Mouse (Mus musculus): Measurements from ENCODE around the gene Txndc8.

The Txndc8 gene

DNA sequence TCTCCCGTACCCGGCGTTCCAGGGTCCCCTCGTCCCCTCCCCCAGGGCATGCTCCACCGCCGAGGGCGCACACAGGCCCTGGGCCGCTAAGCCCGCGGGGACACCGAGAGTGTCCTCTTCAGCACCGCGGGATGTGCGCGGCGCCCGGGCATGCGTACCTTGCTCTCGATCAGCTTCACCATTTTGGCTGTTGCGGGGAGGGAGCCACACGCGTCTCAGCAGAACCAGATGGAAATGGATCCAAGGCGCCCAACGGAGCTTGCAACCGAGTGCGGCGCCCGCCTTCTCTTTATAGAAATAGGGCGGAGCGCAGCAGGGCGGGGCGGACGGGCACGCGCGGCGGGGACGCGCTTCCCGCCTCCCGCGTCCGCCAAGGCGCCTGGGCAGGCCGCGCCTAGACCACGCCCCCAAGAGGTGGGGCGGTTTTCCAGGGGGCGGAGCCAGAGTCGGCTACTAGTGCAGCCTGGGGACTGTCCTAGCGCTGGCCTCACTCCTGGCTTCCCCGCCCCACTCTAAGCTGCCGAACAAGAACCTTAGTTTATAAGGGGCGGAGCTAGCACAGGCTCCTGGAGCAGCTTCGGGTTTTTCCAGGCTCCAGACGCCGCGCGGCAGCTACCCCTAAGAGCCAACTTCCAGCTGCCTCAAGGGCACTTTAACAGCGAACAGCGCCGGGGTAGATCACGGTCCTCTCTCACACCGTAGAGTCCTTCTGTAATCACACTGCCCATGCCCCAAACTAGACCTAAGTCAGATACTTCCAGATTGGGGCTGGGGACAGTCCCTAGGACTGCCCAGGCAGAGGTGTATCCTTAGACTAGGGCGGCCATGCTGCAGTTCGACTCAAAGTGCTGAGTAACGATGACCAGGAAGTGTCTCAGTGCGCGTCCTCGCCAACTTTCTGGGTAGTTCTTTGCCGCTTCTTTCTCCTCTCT lies 52.6 kb downstream of the Txndc8 start, which contains the start of gene Txn1:
Gene Txn1 (minus strand): TSS at position 383 of the 932 bp plus-strand sequence.
- peak; percentile 99 for DNase-seq (ENCODE audit: low read depth, low spot score)

DNA sequence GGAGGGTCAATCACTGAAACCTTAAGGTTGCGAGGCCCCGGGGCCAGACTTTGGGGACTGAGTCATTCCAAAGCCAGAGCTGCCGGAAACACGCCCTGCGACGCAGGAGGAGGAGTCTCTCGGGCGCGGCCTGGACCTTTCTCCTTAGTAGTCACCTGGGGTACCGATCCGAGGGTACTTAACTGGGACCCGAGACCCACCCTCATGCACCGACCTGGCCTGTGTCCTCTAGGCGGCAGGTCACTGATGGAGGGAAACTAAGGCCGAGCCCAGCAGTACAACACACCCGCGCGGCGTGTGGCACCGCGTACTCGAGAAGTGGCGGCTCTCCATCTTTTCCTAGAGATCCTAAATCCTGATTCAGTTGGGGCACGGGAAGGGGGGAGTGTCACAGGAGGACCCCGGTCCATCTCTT lies 53.4 kb downstream of the Txndc8 start:
- peak; percentile 81 for DNase-seq (ENCODE audit: low read depth, low spot score)

DNA sequence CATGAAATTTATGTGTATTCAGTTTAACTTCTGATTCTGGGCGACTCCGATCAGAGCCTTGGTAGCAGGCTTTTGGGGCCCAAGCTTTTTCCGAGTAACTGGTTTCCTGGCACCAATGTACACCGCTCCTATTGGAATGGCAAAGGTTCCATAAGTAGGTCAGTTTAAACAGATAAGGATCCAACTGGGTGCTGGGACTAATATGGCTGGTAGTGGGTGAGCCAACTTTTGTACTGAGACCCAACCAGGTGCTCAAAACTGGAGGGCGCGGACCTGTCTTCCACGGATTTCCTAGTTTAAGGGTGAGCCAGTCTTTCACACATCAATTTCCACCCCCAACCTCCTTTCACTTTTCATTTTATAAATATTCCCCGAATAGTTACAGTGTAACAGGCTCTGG lies 53.9 kb downstream of the Txndc8 start:
- DNase-seq (ENCODE audit: low read depth, low spot score) = no peak

DNA sequence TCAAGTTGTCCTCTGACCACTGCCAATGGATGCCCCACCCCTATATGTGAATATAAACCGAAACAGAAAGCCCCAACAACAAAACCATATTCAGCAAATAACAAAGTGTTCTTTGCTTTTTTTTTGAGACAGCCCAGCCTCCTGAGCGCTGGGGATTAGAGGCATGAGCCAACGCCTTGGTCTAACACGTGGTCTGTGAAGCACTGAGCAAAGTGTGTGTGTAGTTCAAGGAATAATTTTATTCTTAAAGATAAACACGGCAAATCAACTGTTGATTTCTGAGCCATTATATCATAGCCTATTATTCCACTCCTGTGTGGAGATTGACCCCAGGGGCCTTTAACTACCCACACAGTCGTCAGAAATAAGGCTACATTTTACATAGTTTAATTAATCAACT lies 54.3 kb downstream of the Txndc8 start:
- DNase-seq (ENCODE audit: low read depth, low spot score) = no peak

DNA sequence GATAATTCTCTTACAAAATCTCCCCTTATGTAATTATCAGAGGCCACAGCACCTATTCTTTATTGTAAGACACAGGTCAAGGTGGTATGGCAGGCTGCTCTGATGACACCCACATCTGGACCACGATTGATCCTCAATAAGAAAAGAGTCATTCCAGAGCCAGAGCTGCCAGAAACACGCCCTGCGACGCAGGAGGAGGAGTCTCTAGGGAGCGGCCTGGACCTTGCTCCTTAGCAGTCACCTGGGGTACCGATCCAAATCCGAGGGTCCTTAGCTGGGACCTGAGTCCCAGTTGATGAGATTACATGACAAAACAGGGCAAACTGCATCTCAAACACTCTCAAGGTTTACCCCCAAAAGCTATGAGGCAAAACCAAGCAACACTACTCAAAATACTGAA lies 55.1 kb downstream of the Txndc8 start:
- DNase-seq (ENCODE audit: low read depth, low spot score) = no peak

DNA sequence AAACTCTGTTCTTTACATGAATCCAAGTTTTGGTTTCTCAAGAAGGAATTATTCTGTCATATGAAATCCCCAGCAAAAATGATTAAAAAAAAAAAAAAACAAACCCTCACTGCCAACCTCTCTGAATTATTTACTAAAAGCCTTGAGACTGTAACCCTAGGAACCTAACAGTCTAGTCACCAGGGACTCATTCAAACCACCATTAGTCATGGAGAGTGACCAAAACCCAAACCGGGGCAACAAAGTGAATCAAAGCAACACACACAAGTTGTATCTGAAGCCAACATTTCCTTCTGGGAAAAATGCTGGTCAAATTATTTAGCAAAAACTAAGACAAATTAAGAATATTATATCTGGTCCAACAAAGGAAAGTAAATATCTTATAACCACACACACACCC lies 56.0 kb downstream of the Txndc8 start:
- peak; percentile 71 for DNase-seq (ENCODE audit: low read depth, low spot score)

DNA sequence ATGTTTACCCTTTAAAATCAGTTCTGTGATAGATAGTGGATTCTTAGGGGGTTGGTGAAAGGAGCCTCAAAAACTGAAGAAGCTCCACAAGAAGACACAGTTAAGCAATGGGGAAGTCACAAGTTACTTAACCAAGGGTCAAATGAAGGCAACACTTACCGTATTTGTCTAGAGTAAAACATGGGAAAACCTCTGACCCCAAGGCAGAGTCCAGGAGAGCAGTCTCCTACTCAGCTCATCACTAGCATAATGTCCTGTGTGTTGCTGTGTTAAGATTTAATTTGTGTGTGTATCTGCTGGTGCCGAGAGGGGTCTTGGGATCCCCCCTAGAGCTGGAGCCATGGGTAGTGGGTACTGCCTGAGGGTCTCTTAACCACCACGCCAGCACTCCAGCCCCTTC lies 56.5 kb downstream of the Txndc8 start:
- no peak for DNase-seq (ENCODE audit: low read depth, low spot score)

DNA sequence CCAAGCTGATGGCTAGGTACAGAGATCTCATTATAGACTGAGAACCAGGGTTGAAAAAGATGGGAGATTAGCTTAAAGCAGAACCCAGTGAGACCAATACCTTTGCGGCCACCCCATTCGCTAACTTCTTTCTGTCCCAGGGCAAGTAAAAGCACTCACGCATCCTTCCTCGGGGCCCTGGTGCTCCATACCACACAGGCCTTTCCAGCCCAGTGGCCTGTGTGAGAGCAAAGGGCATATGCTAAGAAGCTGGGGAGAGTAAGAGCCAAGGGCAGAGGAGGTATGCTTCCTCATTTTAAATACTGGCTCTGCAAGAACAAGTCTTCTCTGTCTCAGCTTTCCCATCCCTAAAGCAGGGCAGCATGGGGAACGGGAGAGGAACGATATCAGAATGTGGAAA lies 59.1 kb downstream of the Txndc8 start:
- DNase-seq (ENCODE audit: low read depth, low spot score) = no peak

DNA sequence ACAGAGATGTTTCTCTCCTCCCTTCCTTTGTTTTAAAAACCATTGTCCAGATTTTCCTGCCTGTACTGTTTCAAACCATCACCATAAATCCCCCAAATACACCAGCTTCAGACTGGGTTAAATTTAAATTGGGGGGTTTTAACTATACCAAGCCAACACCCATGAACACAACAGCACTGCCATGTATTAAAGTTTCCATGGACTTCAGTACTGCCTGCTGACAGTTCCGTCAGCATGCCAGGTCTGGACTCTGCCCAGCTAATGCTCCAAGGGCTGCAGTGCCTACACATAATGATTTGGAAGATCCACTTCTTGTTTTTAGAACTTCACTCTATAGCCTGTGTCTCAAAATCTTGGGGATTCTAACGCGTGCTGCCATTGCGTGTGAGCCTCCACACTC lies 61.4 kb downstream of the Txndc8 start:
- no peak for DNase-seq (ENCODE audit: low read depth, low spot score)

DNA sequence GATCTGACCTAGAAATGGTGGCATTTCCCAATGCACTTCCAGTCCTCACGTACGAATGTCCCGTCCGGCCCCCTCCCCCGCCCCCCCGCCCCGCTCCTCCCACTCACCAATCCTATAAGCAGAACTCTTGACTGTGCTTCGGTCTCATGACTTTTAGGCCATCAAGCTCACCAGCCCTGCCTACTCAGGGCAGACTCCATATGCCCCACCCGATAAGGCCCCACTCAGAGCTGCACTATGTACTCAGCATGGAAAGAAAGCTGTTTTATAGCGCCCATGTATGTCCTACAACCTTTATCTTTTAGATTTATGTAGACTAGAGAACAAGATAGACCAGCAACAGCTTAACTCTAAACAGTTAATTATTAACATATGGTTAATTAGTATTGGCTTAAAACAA lies 61.9 kb downstream of the Txndc8 start:
- DNase-seq (ENCODE audit: low read depth, low spot score) = no peak

DNA sequence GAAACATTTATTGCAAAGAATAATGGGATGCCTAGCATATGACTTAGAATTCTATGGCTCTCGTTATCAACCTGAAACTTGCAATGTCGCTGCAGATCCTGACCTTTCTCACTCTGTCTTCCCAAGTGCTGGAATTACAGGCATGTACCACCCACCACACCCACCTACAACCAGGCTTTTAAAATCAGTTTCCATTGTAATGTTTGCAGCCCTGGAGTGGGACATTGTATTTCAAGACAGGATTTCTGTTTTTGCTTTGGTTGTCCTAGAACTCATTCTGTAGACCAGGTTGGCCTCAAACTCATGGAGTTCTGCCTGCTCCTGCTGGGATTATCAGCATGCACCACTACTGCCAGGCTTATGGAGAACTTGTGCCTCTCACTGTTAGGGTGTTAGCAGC lies 66.0 kb downstream of the Txndc8 start:
- no peak for DNase-seq (ENCODE audit: low read depth, low spot score)

DNA sequence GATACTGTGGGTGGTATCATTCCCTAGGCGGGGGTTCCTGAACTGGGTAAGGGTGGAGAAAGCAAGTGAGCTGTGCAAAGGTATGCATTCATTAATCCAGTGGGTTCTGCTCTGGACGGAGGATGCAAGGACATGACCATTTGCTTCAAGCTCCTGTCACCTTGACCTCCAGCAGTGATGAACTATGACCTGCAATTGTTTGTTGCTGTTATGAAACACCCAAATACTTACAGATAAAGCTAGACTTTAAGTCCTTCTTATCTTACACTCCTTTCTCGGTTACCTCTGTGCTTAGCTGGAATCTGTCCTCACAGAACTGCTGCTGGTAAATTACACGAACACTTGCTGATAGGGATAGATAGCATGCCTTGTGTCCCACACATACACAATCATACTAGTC lies 68.3 kb downstream of the Txndc8 start:
- DNase-seq (ENCODE audit: low read depth, low spot score) = no peak

DNA sequence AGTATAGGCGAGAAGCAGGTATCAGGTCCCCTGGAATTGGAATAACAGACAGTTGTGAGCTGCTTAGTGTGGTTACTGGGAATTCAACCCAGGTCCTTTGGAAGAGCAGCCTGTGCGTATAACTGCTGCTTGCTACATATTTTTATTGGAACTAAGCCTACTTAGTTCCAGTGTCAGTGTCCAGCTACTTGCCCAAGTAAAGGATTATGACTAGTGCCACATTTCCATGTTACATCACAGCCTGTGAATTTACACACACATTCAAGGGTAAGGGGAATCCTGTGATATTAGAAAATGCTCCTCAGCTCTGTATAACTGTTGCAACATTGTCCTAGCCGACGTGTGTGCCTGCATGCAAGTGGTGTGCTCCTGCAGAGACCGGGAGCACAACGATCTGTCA lies 71.6 kb downstream of the Txndc8 start:
- no peak for DNase-seq (ENCODE audit: low read depth, low spot score)

DNA sequence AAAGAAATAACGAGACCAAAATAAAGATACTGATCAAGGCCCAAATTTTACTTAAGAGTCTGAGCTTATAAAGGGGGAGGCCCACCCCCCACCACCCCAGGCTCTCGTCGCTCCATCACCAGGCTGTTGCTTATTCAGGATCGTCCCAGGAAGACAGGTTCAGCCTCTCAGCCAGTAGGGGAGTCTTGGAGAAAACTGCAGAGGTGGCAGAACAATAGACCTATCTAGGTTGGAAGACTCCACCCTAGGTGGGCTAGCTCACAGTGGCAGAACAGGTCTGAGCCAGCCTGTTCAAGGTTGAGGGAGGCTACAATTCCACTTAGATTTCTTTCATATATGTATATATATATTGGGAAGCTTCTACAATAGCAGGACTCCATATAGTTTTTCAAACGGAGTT lies 74.7 kb downstream of the Txndc8 start:
- DNase-seq (ENCODE audit: low read depth, low spot score) = no peak
